Mouse (Mus musculus) kidney, embryonic 14.5 days (tissue): ENCODE data around the gene Cmtm7. TPM values are rescaled to one million over a fixed set of nuclear protein-coding genes. Genes with fewer than 3 reads are reported as not detected.
"Not testable (repeated sequence)": the region's sequence is repeated elsewhere in the genome, so short reads cannot be mapped to it uniquely, and the experiment has no call there.

Experiments used
- ATAC-seq: fragments of 200-750 bp; cut with Nextera tagmentation; 2 replicates; pipeline ENCODE4 v1.8.0; 2017; ENCODE audit warnings: moderate number of reproducible peaks, mild to moderate bottlenecking, moderate TSS enrichment, moderate library complexity; ENCODE audit not compliant: low FRiP score, low TSS enrichment
- H3K27ac ChIP-seq: fragments of 300-500 bp; sonication (generic); 2 replicates; pipeline ENCODE4 v1.5.1; 2014; ENCODE audit warnings: low read depth, mild to moderate bottlenecking, low read length, moderate library complexity, mixed read lengths
- H3K27me3 ChIP-seq: fragments of 300-500 bp; sonication (generic); 2 replicates; pipeline ENCODE4 v1.6.1; 2014; ENCODE audit warnings: mild to moderate bottlenecking, low read length; ENCODE audit not compliant: control insufficient read depth, insufficient read depth
- H3K36me3 ChIP-seq: fragments of 300-500 bp; sonication (generic); 2 replicates; pipeline ENCODE4 v1.6.1; 2014; ENCODE audit warnings: low read length, mixed read lengths; ENCODE audit not compliant: control insufficient read depth, insufficient read depth
- H3K4me1 ChIP-seq: fragments of 300-500 bp; sonication (generic); 2 replicates; pipeline ENCODE4 v1.6.1; 2014; ENCODE audit warnings: low read length, mixed read lengths; ENCODE audit not compliant: control insufficient read depth, insufficient read depth
- H3K4me2 ChIP-seq: fragments of 300-500 bp; sonication (generic); replicated peaks from 2 replicates; pipeline ENCODE4 v1.6.1; 2014; ENCODE audit warnings: low read depth, mild to moderate bottlenecking, low read length
- H3K4me3 ChIP-seq: fragments of 300-500 bp; sonication (generic); 2 replicates; pipeline ENCODE4 v1.5.1; 2014; ENCODE audit warnings: mild to moderate bottlenecking, low read length
- H3K9ac ChIP-seq: fragments of 300-500 bp; sonication (generic); 2 replicates; pipeline ENCODE4 v1.6.1; 2014; ENCODE audit warnings: low read depth, mild to moderate bottlenecking, low read length, moderate library complexity
- H3K9me3 ChIP-seq: fragments of 300-500 bp; sonication (generic); 2 replicates; pipeline ENCODE4 v1.6.1; 2016; ENCODE audit warnings: low read length; ENCODE audit not compliant: control insufficient read depth
- WGBS: fragments of 180-500 bp; shearing (Covaris S2); extraction: QIAGEN DNeasy Blood & Tissue Kit; methylation state at CpG from one replicate; pipeline ENCODE4 v1.1.7; 2014; 5-methylcytosine and 5-hydroxymethylcytosine counted together
- polyA plus RNA-seq: library from polyadenylated mRNA; unstranded; fragments of >200 nt; fragmentation: Nextera tagmentation; extraction: Ambion mirVana; gene quantifications from 2 replicates; pipeline ENCODE4 v1.2.1, GENCODE M21; 2014

The Cmtm7 gene
- polyA plus RNA-seq, 1 experiment from 2014 or later, result 92.7 TPM

GRCm38 (mm10) chr9:114731011-114731755 is 50.5 kb downstream of the Cmtm7 start, which contains the start of gene Cmtm6:
TSS of gene Cmtm6 (plus strand) at chr9:114731116.
- H3K36me3 ChIP-seq, result no peaks in the 10 kb centered on the region
- H3K9ac ChIP-seq, result peak within 1 kb of the TSS; percentile 75
- peak within 1 kb of the TSS; percentile 87 for H3K27ac ChIP-seq
- peak within 1 kb of the TSS; percentile 64 for H3K4me2 ChIP-seq
- ATAC-seq, result peak; percentile 94
- H3K27me3 ChIP-seq, result no peaks in the 10 kb centered on the region
- peak within 1 kb of the TSS; percentile 71 for H3K4me3 ChIP-seq
- WGBS, result under 1% methylated on average over 53 of the region's 53 CpGs
- no peaks in the 10 kb centered on the region for H3K9me3 ChIP-seq
- peaks cover 9% of the 10 kb centered on the region for H3K4me1 ChIP-seq

- peak overlapping the region; percentile 64 for H3K4me2 ChIP-seq
- H3K9ac ChIP-seq, result no peak overlapping the region
- ATAC-seq, result no peak
- WGBS, result 32% methylated on average over 27 of the region's 30 CpGs
- no peak overlapping the region for H3K27ac ChIP-seq
- H3K4me1 ChIP-seq, result peaks cover 8% of the 10 kb centered on the region
- H3K4me3 ChIP-seq, result peak overlapping the region; percentile 71
- no peaks in the 10 kb centered on the region for H3K36me3 ChIP-seq
- no peaks in the 10 kb centered on the region for H3K9me3 ChIP-seq
- no peaks in the 10 kb centered on the region for H3K27me3 ChIP-seq
Observed at GRCm38 (mm10) chr9:114729911-114730805, 51.5 kb downstream of the Cmtm7 start.

- not testable (repeated sequence) for H3K27ac ChIP-seq, H3K27me3 ChIP-seq, ATAC-seq, H3K9ac ChIP-seq, H3K4me1 ChIP-seq, H3K4me2 ChIP-seq, H3K9me3 ChIP-seq, H3K4me3 ChIP-seq
- peaks cover 14% of the 10 kb centered on the region; the same call in 1 of the 2 replicates for H3K36me3 ChIP-seq
- 69% methylated on average over 2 of the region's 2 CpGs for WGBS
Observed at GRCm38 (mm10) chr9:114728432-114728831, 53.2 kb downstream of the Cmtm7 start.

- H3K9me3 ChIP-seq, result no peaks in the 10 kb centered on the region
- no peak overlapping the region for H3K4me3 ChIP-seq
- H3K27me3 ChIP-seq, result no peaks in the 10 kb centered on the region
- H3K4me1 ChIP-seq, result peaks cover 6% of the 10 kb centered on the region
- H3K27ac ChIP-seq, result no peak overlapping the region
- WGBS, result 6% methylated on average over 3 of the region's 3 CpGs
- H3K9ac ChIP-seq, result no peak overlapping the region
- no peak overlapping the region for H3K4me2 ChIP-seq
- no peak for ATAC-seq
- H3K36me3 ChIP-seq, result peaks cover 25% of the 10 kb centered on the region
Observed at GRCm38 (mm10) chr9:114727315-114727714, 54.3 kb downstream of the Cmtm7 start.

GRCm38 (mm10) chr9:114716677-114717331 is 64.9 kb downstream of the Cmtm7 start:
- Histone ChIP-seq H3K9me3 (no peaks in the 10 kb centered on the region), H3K27me3 (no peaks in the 10 kb centered on the region), H3K36me3 (peaks cover 80% of the 10 kb centered on the region), H3K4me2 (no peak overlapping the region), H3K27ac (no peak overlapping the region), H3K4me3 (no peak overlapping the region), H3K9ac (0 out of 2 replicates have a peak overlapping the region, but pooled peaks have one; percentile 12), H3K4me1 (no peaks in the 10 kb centered on the region)
- 47% methylated on average over 18 of the region's 18 CpGs for WGBS
- peak; percentile 67; the same call in 1 of the 2 replicates for ATAC-seq

DNA sequence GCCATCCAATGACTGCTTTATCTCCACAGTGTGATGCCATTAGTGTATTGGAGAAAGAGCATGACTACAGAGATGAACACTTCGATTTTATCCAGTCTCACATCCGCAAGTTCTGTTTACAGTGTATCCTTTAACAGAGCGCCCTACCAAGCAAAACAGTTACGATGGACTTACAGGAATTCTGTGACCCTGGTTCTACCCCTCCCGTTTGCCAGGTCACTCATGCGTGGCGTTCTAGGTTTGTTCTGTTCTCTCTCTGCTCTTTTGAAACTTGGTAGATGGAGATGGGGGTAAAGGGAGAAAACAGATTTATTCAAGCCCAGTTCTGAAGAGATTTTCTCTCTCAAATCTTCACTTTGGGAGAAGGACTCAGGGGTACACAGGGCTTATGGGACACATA is 68.2 kb downstream of the Cmtm7 start:
- H3K4me2 ChIP-seq, result no peak overlapping the region
- H3K27me3 ChIP-seq, result no peaks in the 10 kb centered on the region
- 84% methylated on average over 7 of the region's 7 CpGs for WGBS

GRCm38 (mm10) chr9:114710345-114710744 is 71.3 kb downstream of the Cmtm7 start:
- Histone ChIP-seq H3K4me3 (no peak overlapping the region), H3K27me3 (no peaks in the 10 kb centered on the region), H3K9me3 (no peaks in the 10 kb centered on the region), H3K4me1 (no peaks in the 10 kb centered on the region), H3K27ac (no peak overlapping the region), H3K36me3 (peaks cover 70% of the 10 kb centered on the region), H3K4me2 (no peak overlapping the region), H3K9ac (no peak overlapping the region)
- no peak for ATAC-seq
- WGBS, result 78% methylated on average over 7 of the region's 7 CpGs

More for the DNA sequence above, 68.2 kb downstream of the Cmtm7 start:
- H3K36me3 ChIP-seq, result peaks cover 76% of the 10 kb centered on the region
- no peak overlapping the region for H3K9ac ChIP-seq
- ATAC-seq, result no peak
- H3K4me3 ChIP-seq, result no peak overlapping the region
- no peaks in the 10 kb centered on the region for H3K9me3 ChIP-seq
- H3K4me1 ChIP-seq, result no peaks in the 10 kb centered on the region
- no peak overlapping the region for H3K27ac ChIP-seq

- no peak overlapping the region for H3K4me3 ChIP-seq
- no peaks in the 10 kb centered on the region for H3K27me3 ChIP-seq
- no peak overlapping the region for H3K27ac ChIP-seq
- no peaks in the 10 kb centered on the region for H3K9me3 ChIP-seq
- ATAC-seq, result no peak
- no peaks in the 10 kb centered on the region for H3K4me1 ChIP-seq
- H3K36me3 ChIP-seq, result peaks cover 49% of the 10 kb centered on the region
- 95% methylated on average over 4 of the region's 4 CpGs for WGBS
- H3K9ac ChIP-seq, result no peak overlapping the region
- no peak overlapping the region for H3K4me2 ChIP-seq
Observed at GRCm38 (mm10) chr9:114707805-114708204, 73.9 kb downstream of the Cmtm7 start.
